Mouse (Mus musculus) cerebellum, adult 11 months (tissue): ENCODE results near the gene Col5a3.

Experiments used
- DNase-seq: peaks from one replicate; pipeline ENCODE4 v3.0.0; 2022

Gene Col5a3

DNA sequence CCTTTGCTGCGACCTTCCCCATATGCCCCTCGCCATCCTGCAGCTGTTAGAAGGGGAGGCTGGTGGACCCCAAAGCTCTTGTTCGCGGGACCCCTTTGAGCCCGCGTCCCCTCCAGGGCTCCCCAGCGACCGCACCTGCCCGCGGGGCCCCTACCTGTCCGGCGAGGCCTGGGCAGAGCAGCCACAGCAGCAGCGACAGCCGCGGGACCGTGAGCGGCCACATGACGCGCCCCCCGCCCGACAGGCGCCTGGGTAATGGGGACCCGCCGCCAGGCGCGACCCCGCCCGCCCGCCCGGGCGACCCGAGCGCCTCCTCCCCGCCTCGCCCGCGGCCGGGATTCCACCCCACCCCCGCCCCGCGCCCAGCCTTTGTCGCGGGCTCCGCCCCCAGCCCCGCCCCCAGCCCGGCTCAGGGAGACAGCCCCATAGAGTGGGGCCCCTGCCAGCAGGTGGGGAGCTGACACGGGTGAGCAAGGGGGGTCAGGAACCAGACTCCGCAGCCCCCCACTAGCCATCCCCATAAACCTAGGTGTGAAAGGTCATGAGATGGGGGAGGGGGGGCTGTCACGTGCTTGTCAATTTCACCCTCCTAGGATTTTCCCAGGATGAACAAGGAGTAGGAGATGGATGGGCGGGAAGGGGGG lies 68.7 kb downstream of the Col5a3 start, which contains the start of gene Olfm2:
TSS of gene Olfm2 (minus strand) at position 333 of the 644 bp plus-strand sequence.
- DNase-seq = no peak

DNA sequence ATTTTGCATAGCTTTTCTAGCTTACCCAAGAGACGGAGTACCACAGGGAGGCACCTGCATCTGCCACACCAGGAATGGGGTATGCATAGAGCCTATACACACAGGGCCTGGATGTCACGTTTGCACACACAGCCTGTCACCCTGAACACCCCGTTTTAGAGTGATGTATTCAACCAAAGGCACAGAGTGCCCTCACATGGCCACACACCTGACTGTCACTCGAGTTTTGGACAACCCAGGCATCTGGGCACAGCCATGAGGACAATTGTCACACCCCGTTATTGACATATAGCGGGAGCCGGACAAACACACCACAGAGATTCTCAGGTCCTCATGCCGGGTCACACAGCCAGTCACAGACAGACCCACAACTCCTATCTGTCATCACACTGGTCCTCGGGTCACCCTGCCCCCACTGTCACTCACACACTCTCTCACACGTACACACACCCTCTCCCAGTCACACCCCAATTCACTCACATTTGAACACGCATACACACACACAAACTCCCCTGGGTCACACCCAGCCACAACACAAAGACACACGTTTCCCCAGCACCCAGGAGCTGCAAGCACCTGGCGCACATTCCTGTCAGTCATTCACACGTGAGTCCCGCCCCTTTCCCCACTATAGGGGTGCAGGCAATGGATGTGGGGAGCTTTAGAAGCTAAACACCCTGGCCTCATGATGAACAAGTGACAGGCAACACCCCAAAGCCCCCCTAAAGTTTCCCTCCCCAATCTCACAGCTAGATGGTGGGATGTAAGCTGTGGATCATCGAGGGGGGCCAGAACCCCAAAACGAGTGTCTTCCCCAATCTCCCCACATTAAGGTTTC lies 69.5 kb downstream of the Col5a3 start:
- DNase-seq = no peak

DNA sequence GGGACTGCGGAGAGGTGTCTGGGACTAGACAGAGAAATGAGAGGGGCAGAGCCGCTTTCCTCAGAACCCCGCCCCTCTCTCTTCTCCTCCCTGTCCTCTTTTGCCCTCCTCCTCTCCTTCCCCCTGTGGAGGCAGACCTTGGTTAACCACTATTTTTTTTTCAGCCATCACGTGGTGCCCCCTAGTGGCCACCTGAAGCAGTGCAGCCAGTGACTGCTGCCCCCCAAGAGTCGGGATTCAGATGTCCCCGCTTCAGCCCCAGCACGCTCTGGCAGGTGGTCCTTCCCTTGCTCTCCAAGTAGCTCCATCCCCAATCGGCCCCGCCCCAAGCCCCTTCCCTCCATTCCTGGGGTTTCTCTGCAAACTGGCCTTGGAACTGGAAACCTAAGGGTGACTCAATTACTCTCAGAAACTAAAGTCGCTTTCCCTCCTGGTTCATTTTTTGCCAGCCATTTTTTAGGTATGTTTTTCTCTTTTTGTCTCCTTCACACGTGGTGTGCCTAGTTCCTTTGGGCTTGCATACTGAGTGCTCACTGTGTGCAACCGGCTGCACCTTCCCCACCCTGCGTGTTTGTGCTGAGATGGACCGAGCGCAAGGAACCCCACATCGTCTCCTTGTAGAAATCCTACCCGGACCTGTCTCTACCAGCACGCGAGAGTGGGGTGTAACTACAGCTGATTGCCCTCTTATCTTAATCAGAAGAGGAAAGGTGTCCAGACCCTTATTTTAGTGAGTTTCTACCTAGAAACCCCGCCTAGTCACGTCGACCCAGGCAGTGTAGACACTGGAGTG lies 70.7 kb downstream of the Col5a3 start:
- DNase-seq = no peak

DNA sequence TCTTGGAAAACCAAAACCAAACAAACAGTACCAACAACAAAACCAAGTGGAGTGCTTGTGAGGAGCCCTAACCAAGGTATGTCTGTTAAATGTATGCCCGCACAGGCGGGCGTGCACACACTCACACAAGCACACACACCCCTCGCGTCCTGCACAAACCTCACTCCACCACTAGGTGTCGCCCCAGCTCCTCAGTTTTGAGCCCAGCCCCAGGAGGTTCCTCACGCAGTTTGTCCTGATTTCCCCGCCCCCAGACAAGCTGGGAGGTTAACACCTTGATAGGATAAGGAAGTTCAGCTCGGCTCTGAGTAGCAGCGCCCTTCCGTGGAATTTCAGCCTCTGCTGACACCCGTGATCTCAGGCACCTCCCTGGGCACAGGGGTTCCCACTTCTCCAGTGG lies 74.5 kb downstream of the Col5a3 start:
- peak; percentile 42 for DNase-seq

DNA sequence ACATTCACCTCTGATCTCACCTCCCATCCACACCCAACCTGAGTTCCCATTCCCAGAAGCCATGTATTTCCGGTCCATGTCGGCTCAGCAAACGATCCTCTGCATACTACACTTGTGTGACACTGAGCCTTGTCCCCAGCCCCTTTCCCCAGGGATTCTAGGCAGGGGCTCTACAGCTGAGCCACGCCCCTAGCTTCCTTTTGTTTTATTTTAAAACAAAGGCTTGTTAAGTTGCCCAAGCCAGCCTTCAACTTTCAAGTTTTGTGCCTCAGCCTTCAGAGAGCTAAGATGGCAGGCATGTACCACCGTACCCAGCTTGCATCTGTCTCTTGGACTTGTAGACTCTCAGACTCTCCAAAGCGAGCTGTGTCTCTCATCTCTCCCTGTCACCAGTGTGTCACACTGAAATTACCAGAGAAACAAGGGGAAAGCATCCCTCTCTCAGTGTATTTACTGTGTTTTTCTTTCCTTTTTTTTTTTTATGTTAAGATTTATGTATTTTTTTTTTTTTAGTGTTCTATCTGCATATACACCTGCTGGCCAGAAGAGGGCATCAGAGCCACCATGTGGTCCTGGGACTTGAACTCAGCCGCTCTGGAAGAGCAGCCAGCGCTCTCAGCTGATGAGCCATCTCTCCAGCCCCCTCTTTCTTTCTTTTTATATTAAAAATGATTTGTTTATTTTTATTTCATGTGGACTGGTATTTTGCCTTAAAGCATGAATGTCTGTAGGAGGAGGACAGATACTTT lies 76.4 kb downstream of the Col5a3 start:
- no peak for DNase-seq

DNA sequence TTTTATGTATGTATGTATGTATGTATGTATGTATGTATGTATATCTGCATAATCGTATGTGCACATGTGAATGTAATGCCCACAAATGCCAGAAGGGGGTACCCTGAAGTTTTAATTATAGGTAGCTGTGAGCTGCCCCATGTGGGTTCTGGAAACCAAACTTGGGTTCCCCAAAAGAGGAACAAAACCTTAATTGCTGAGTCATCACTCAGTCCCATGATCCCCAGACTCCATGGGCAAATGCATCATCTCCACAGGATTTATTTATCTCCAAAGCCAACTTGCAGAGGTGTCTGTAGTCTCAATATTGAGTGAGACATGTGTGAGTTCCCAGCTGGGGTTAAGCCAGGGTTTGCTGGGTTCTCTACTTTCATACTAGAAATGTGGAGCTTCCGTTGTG lies 77.6 kb downstream of the Col5a3 start:
- no peak for DNase-seq

- DNase-seq = no peak
Measured at GRCm38 (mm10) chr9:20734692-20735091, 80.2 kb downstream of the Col5a3 start.

- no peak for DNase-seq
Measured at GRCm38 (mm10) chr9:20731797-20732196, 83.1 kb downstream of the Col5a3 start.

GRCm38 (mm10) chr9:20729451-20729850 lies 85.4 kb downstream of the Col5a3 start:
- no peak for DNase-seq

DNA sequence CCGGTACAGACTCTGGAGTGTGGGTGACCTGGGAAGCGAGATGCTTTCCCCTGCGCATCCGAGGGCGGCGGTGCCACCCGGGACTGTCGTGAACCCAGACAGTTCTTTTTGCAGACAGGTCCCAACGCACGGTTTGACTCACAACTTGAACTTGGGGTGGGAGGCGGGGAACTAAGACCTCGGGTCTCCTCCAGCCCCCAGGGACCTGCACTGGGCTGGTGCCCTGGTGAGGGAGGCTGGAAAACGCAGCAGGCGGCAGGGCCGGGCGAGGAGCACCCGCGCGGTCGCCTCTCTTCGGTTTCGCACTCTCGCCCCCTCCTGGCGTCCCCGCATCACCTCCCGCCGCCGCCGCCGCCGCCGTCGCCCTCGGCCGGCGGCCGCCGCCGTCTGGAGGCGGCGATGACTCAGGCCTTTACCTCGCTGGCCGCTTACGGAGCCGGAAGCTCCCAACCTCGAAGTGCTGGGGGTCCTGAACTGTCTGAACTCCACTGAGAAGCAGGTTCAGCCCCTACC lies 87.2 kb downstream of the Col5a3 start:
- DNase-seq = no peak

- no peak for DNase-seq
Measured at GRCm38 (mm10) chr9:20726859-20727600, 87.8 kb downstream of the Col5a3 start.

GRCm38 (mm10) chr9:20726134-20726858 lies 88.6 kb downstream of the Col5a3 start:
- DNase-seq = no peak

- no peak for DNase-seq
Measured at GRCm38 (mm10) chr9:20721582-20721981, 93.3 kb downstream of the Col5a3 start.
